ENCODE assay signal across 8 mouse cellular contexts in genomic region chr1:120602031-120602730, GRCm38 (mm10). TPM values are rescaled to one million over a fixed set of nuclear protein-coding genes. Genes with fewer than 3 reads are reported as not detected.
DNase-seq lines count a peak whose midpoint lies in the region; ATAC-seq lines count a peak whose summit lies in the region.

Gene En1, plus strand, starts transcription at chr1:120602418.

- intact Hi-C loops in gastrocnemius, postnatal 14 days (cut with DNase I; ENCODE audit: low total_unique reads) = no loop called here
- intact Hi-C loops in left cerebral cortex, postnatal 25 days (cut with DNase I) = no loop called here

- H3K4me3 ChIP-seq in lung, embryonic 15.5 days = peak within 1 kb of the TSS; percentile 46
- peak within 1 kb of the TSS; percentile 53 for H3K4me3 ChIP-seq in limb, embryonic 15.5 days
- peak within 1 kb of the TSS; percentile 40 for H3K4me3 ChIP-seq in stomach, embryonic 14.5 days (ENCODE audit: low read depth, low read length)

- no peaks in the 10 kb centered on the region for H3K36me3 ChIP-seq in lung, embryonic 15.5 days
- H3K36me3 ChIP-seq in limb, embryonic 15.5 days = no peaks in the 10 kb centered on the region
- no peaks in the 10 kb centered on the region for H3K36me3 ChIP-seq in stomach, embryonic 14.5 days (ENCODE audit: control insufficient read depth, insufficient read depth, low read length)

- WGBS in lung, embryonic 15.5 days = under 1% methylated on average over 35 of the region's 35 CpGs
- WGBS in limb, embryonic 15.5 days = under 1% methylated on average over 35 of the region's 35 CpGs
- under 1% methylated on average over 35 of the region's 35 CpGs for WGBS in stomach, embryonic 14.5 days

- H3K27me3 ChIP-seq in lung, embryonic 15.5 days = peaks cover 100% of the 10 kb centered on the region
- H3K27me3 ChIP-seq in limb, embryonic 15.5 days = peaks cover 92% of the 10 kb centered on the region
- peaks cover 72% of the 10 kb centered on the region for H3K27me3 ChIP-seq in stomach, embryonic 14.5 days (ENCODE audit: control insufficient read depth, insufficient read depth, low read length)

- no peak within 1 kb of the TSS for H3K27ac ChIP-seq in lung, embryonic 15.5 days
- peak within 1 kb of the TSS; percentile 75 for H3K27ac ChIP-seq in limb, embryonic 15.5 days
- no peak within 1 kb of the TSS for H3K27ac ChIP-seq in stomach, embryonic 14.5 days (ENCODE audit: low read length)

- ATAC-seq in lung, embryonic 15.5 days (ENCODE audit: borderline replicate concordance, extremely low read depth, low FRiP score, low TSS enrichment) = no peak
- 0 out of 2 replicates have a peak, but pooled peaks have one; percentile 15 for ATAC-seq in limb, embryonic 15.5 days (ENCODE audit: insufficient number of reproducible peaks, low FRiP score, low TSS enrichment, low read depth)
- ATAC-seq in stomach, embryonic 14.5 days (ENCODE audit: insufficient number of reproducible peaks, insufficient read depth, low FRiP score, low read depth) = peak; percentile 31; the same call in 1 of the 2 replicates

- H3K4me2 ChIP-seq in lung, embryonic 15.5 days = peak within 1 kb of the TSS; percentile 87
- H3K4me2 ChIP-seq in limb, embryonic 15.5 days = peak within 1 kb of the TSS; percentile 93
- peak within 1 kb of the TSS; percentile 63 for H3K4me2 ChIP-seq in stomach, embryonic 14.5 days (replicated peaks; ENCODE audit: low read depth, low read length)

- H3K9me3 ChIP-seq in lung, embryonic 15.5 days = no peaks in the 10 kb centered on the region
- H3K9me3 ChIP-seq in limb, embryonic 15.5 days = no peaks in the 10 kb centered on the region
- H3K9me3 ChIP-seq in stomach, embryonic 14.5 days (ENCODE audit: control insufficient read depth, low read depth, low read length) = no peaks in the 10 kb centered on the region

- peak within 1 kb of the TSS; percentile 34; the same call in 1 of the 2 replicates for H3K9ac ChIP-seq in lung, embryonic 15.5 days
- H3K9ac ChIP-seq in limb, embryonic 15.5 days = peak within 1 kb of the TSS; percentile 55
- peak within 1 kb of the TSS; percentile 28; the same call in 1 of the 2 replicates for H3K9ac ChIP-seq in stomach, embryonic 14.5 days (replicated peaks; ENCODE audit: low read depth, low read length)

- H3K4me1 ChIP-seq in lung, embryonic 15.5 days = peaks cover 22% of the 10 kb centered on the region
- peaks cover 27% of the 10 kb centered on the region for H3K4me1 ChIP-seq in limb, embryonic 15.5 days
- H3K4me1 ChIP-seq in stomach, embryonic 14.5 days (ENCODE audit: control insufficient read depth, insufficient read depth, low read length) = peaks cover 8% of the 10 kb centered on the region; the same call in 1 of the 2 replicates

- no peak for DNase-seq in lung, postnatal 14 days
- peak; percentile 82 for DNase-seq in cerebellum, adult 9-11 months
- DNase-seq in gastrocnemius, postnatal 14 days = peak; percentile 89
- no peak for DNase-seq in spleen, adult 18-20 months
- DNase-seq in left cerebral cortex, postnatal 25 days (ENCODE audit: low spot score in 2 of 2) = no peak

RNA-seq across cellular contexts. Expression of gene En1, which starts in this region (rescaled TPM):
- polyA plus RNA-seq in lung, embryonic 15.5 days (2015; fragmentation: Nextera tagmentation; extraction: Ambion mirVana) = not detected in 2 replicates
- 1 to 10 TPM; 5.5 to 9.9 TPM for total RNA-seq in gastrocnemius, postnatal 14 days (2021)
- polyA plus RNA-seq in limb, embryonic 15.5 days (2015; fragmentation: Nextera tagmentation; extraction: Ambion mirVana) = 4.2 and 4.5 TPM in 2 replicates
- polyA plus RNA-seq in stomach, embryonic 14.5 days (2014; fragmentation: Nextera tagmentation; extraction: Ambion mirVana) = not detected in 2 replicates
- total RNA-seq in left cerebral cortex, postnatal 25 days (2021) = not detected

Comparison
In these comparisons a context has a peak if more than half of its experiments do, and no peak if none do; other contexts are left out.
1. RNA of gene En1 (total RNA-seq): 5.5 to 9.9 TPM in gastrocnemius, postnatal 14 days; not detected in left cerebral cortex, postnatal 25 days; every median in the first group is over 4 times any median in the second.
2. Peak in ATAC-seq, H3K4me3 ChIP-seq, H3K9ac ChIP-seq and H3K4me2 ChIP-seq in stomach, embryonic 14.5 days; RNA of the gene not detected or under 1 TPM.
3. DNase-seq: peak in cerebellum, adult 9-11 months (single experiment) and gastrocnemius, postnatal 14 days (single experiment); none in lung, postnatal 14 days (single experiment), spleen, adult 18-20 months (0 of 2) and left cerebral cortex, postnatal 25 days (0 of 2).
4. Peak in every context shown above with its lines, with median percentiles within 50 percentile points of each other: H3K4me2 ChIP-seq, H3K4me3 ChIP-seq and H3K9ac ChIP-seq.